Mouse (Mus musculus) stomach, embryonic 15.5 days (tissue): ENCODE measurements around the gene Tmigd1. TPM values are rescaled to one million over a fixed set of nuclear protein-coding genes. Genes with fewer than 3 reads are reported as not detected.

Experiments used
- ATAC-seq: fragments of 200-750 bp; cut with Nextera tagmentation; 2 replicates; pipeline ENCODE4 v1.8.0; 2017; ENCODE audit warnings: low read depth, moderate number of reproducible peaks, moderate TSS enrichment; ENCODE audit not compliant: insufficient read depth, low FRiP score
- H3K27ac ChIP-seq: fragments of 300-500 bp; sonication (generic); 2 replicates; pipeline ENCODE4 v1.5.1; 2015; ENCODE audit warnings: mild to moderate bottlenecking, inconsistent platforms
- H3K27me3 ChIP-seq: fragments of 300-500 bp; sonication (generic); replicated peaks from 2 replicates; pipeline ENCODE4 v1.6.1; 2015; ENCODE audit warnings: inconsistent platforms
- H3K36me3 ChIP-seq: fragments of 300-500 bp; sonication (generic); 2 replicates; pipeline ENCODE4 v1.6.1; 2015; ENCODE audit warnings: inconsistent platforms
- H3K4me1 ChIP-seq: fragments of 300-500 bp; sonication (generic); 2 replicates; pipeline ENCODE4 v1.6.1; 2015; ENCODE audit warnings: inconsistent platforms
- H3K4me2 ChIP-seq: fragments of 300-500 bp; sonication (generic); 2 replicates; pipeline ENCODE4 v1.6.1; 2015; ENCODE audit warnings: mild to moderate bottlenecking, inconsistent platforms
- H3K4me3 ChIP-seq: fragments of 300-500 bp; sonication (generic); replicated peaks from 2 replicates; pipeline ENCODE4 v1.5.1; 2015; ENCODE audit warnings: inconsistent platforms
- H3K9ac ChIP-seq: fragments of 300-500 bp; sonication (generic); 2 replicates; pipeline ENCODE4 v1.6.1; 2015; ENCODE audit warnings: inconsistent platforms
- H3K9me3 ChIP-seq: fragments of 300-500 bp; sonication (generic); 2 replicates; pipeline ENCODE4 v1.6.1; 2016; ENCODE audit warnings: inconsistent platforms
- WGBS: fragments of 180-500 bp; shearing (Covaris S2); methylation state at CpG from one replicate; pipeline ENCODE4 v1.1.7; 2015; 5-methylcytosine and 5-hydroxymethylcytosine counted together
- polyA plus RNA-seq: library from polyadenylated mRNA; unstranded; fragments of >200 nt; fragmentation: Nextera tagmentation; extraction: Ambion mirVana; gene quantifications from 2 replicates; pipeline ENCODE4 v1.2.1, GENCODE M21; 2015

Tmigd1 gene
- polyA plus RNA-seq, 1 experiment from 2014 or later: 1.4 TPM

GRCm38 (mm10) chr11:76933209-76933608 lies 31.2 kb downstream of the Tmigd1 start:
- 52% methylated on average over 3 of the region's 3 CpGs for WGBS
- Histone ChIP-seq H3K27me3 (no peaks in the 10 kb centered on the region), H3K4me1 (no peaks in the 10 kb centered on the region), H3K4me3 (no peak overlapping the region), H3K9ac (no peak overlapping the region), H3K27ac (no peak overlapping the region), H3K9me3 (no peaks in the 10 kb centered on the region), H3K36me3 (no peaks in the 10 kb centered on the region), H3K4me2 (no peak overlapping the region)
- no peak for ATAC-seq

GRCm38 (mm10) chr11:76936578-76936977 lies 34.6 kb downstream of the Tmigd1 start:
- no peak overlapping the region for H3K27ac ChIP-seq
- no peak for ATAC-seq
- no peaks in the 10 kb centered on the region for H3K36me3 ChIP-seq
- H3K27me3 ChIP-seq: no peaks in the 10 kb centered on the region
- H3K4me1 ChIP-seq: no peaks in the 10 kb centered on the region
- H3K4me3 ChIP-seq: no peak overlapping the region
- H3K4me2 ChIP-seq: no peak overlapping the region
- no peaks in the 10 kb centered on the region for H3K9me3 ChIP-seq
- 72% methylated on average over 5 of the region's 5 CpGs for WGBS
- no peak overlapping the region for H3K9ac ChIP-seq

- H3K4me3 ChIP-seq: peak overlapping the region; percentile 77
Measured at GRCm38 (mm10) chr11:76944839-76945238, 42.9 kb downstream of the Tmigd1 start.

GRCm38 (mm10) chr11:76945386-76946202 lies 43.6 kb downstream of the Tmigd1 start:
- peak; percentile 95 for ATAC-seq
- H3K4me2 ChIP-seq: peak overlapping the region; percentile 83
- under 1% methylated on average over 58 of the region's 58 CpGs for WGBS
- no peaks in the 10 kb centered on the region for H3K27me3 ChIP-seq
- no peaks in the 10 kb centered on the region for H3K9me3 ChIP-seq
- peak overlapping the region; percentile 77 for H3K4me3 ChIP-seq
- 0 out of 2 replicates have a peak, but pooled peaks cover 3% of the 10 kb centered on the region for H3K36me3 ChIP-seq
- H3K4me1 ChIP-seq: peaks cover 6% of the 10 kb centered on the region; the same call in 1 of the 2 replicates
- H3K9ac ChIP-seq: peak overlapping the region; percentile 71
- H3K27ac ChIP-seq: peak overlapping the region; percentile 88

More at GRCm38 (mm10) chr11:76944839-76945238, 42.9 kb downstream of the Tmigd1 start:
- H3K4me1 ChIP-seq: peaks cover 6% of the 10 kb centered on the region; the same call in 1 of the 2 replicates
- H3K4me2 ChIP-seq: peak overlapping the region; percentile 83
- no peaks in the 10 kb centered on the region for H3K27me3 ChIP-seq
- H3K27ac ChIP-seq: peak overlapping the region; percentile 88; the same call in 1 of the 2 replicates
- 58% methylated on average over 6 of the region's 6 CpGs for WGBS
- H3K9ac ChIP-seq: 0 out of 2 replicates have a peak overlapping the region, but pooled peaks have one; percentile 71
- H3K9me3 ChIP-seq: no peaks in the 10 kb centered on the region
- H3K36me3 ChIP-seq: 0 out of 2 replicates have a peak, but pooled peaks cover 3% of the 10 kb centered on the region
- ATAC-seq: no peak

- WGBS: 3% methylated on average over 8 of the region's 8 CpGs
- H3K27ac ChIP-seq: peak overlapping the region; percentile 88; the same call in 1 of the 2 replicates
Measured at GRCm38 (mm10) chr11:76946203-76946585, 44.2 kb downstream of the Tmigd1 start.

GRCm38 (mm10) chr11:76953536-76953935 lies 51.6 kb downstream of the Tmigd1 start:
- no peak overlapping the region for H3K4me3 ChIP-seq
- H3K36me3 ChIP-seq: peaks cover 49% of the 10 kb centered on the region
- H3K4me2 ChIP-seq: no peak overlapping the region
- no peak for ATAC-seq
- H3K4me1 ChIP-seq: no peaks in the 10 kb centered on the region
- H3K27me3 ChIP-seq: no peaks in the 10 kb centered on the region
- H3K9ac ChIP-seq: no peak overlapping the region
- H3K9me3 ChIP-seq: no peaks in the 10 kb centered on the region
- WGBS: 91% methylated on average over 2 of the region's 2 CpGs
- H3K27ac ChIP-seq: no peak overlapping the region

More at GRCm38 (mm10) chr11:76946203-76946585, 44.2 kb downstream of the Tmigd1 start:
- Histone ChIP-seq H3K4me3 (peak overlapping the region; percentile 77), H3K36me3 (peaks cover 8% of the 10 kb centered on the region; the same call in 1 of the 2 replicates), H3K9ac (peak overlapping the region; percentile 71), H3K4me1 (peaks cover 6% of the 10 kb centered on the region; the same call in 1 of the 2 replicates), H3K4me2 (peak overlapping the region; percentile 83), H3K27me3 (no peaks in the 10 kb centered on the region), H3K9me3 (no peaks in the 10 kb centered on the region)
- ATAC-seq: no peak

- no peaks in the 10 kb centered on the region for H3K4me1 ChIP-seq
- no peak for ATAC-seq
- H3K4me3 ChIP-seq: no peak overlapping the region
- H3K9me3 ChIP-seq: no peaks in the 10 kb centered on the region
- no peak overlapping the region for H3K9ac ChIP-seq
- 89% methylated on average over 3 of the region's 3 CpGs for WGBS
- no peak overlapping the region for H3K27ac ChIP-seq
- peaks cover 54% of the 10 kb centered on the region for H3K36me3 ChIP-seq
- no peak overlapping the region for H3K4me2 ChIP-seq
- no peaks in the 10 kb centered on the region for H3K27me3 ChIP-seq
Measured at GRCm38 (mm10) chr11:76965703-76966102, 63.7 kb downstream of the Tmigd1 start.

Other genes starting within 250 kb of the Tmigd1 start
- 0.28 and 0.32 TPM in 2 replicates for gene Bhlha9, start 229.7 kb upstream of the Tmigd1 start, polyA plus RNA-seq
- 0.61 and 0.89 TPM in 2 replicates for gene Trarg1, start 222.4 kb upstream of the Tmigd1 start, polyA plus RNA-seq
- gene Gosr1, start 138.6 kb upstream of the Tmigd1 start, polyA plus RNA-seq: 24.1 and 27.8 TPM in 2 replicates
- gene Cpd, start 55.1 kb upstream of the Tmigd1 start, polyA plus RNA-seq: 12.5 and 13.3 TPM in 2 replicates
- gene Blmh, start 22.6 kb downstream of the Tmigd1 start, polyA plus RNA-seq: 138 and 140 TPM in 2 replicates
- 4.5 and 5.5 TPM in 2 replicates for gene Slc6a4, start 96.4 kb downstream of the Tmigd1 start, polyA plus RNA-seq
- 62.3 and 66.1 TPM in 2 replicates for gene Nsrp1, start 176.3 kb downstream of the Tmigd1 start, polyA plus RNA-seq